Mouse (Mus musculus) macrophage (primary cell): ENCODE measurements around the gene Slc4a4. TPM values are rescaled to one million over a fixed set of nuclear protein-coding genes. Genes with fewer than 3 reads are reported as not detected.

Experiments
- H3K27ac ChIP-seq: fragments of 350-480 bp; formaldehyde crosslinking; 2 replicates; pipeline ENCODE4 v1.9.0; 2021
- H3K36me3 ChIP-seq: fragments of 350-480 bp; formaldehyde crosslinking; 2 replicates; pipeline ENCODE4 v1.9.0; 2021; ENCODE audit errors: inconsistent target
- H3K4me3 ChIP-seq: fragments of 350-480 bp; formaldehyde crosslinking; 2 replicates; pipeline ENCODE4 v1.9.0; 2021; ENCODE audit errors: inconsistent target
- H3K79me2 ChIP-seq: fragments of 350-480 bp; formaldehyde crosslinking; 2 replicates; pipeline ENCODE4 v1.9.0; 2021; ENCODE audit errors: inconsistent target
- WGBS: methylation state at CpG from one replicate; pipeline ENCODE4 v1.1.7; 2026; ENCODE audit warnings: inconsistent platforms; ENCODE audit not compliant: missing documents; 5-methylcytosine and 5-hydroxymethylcytosine counted together
- polyA plus RNA-seq: library from polyadenylated mRNA; stranded (reverse); fragments of 250-400 nt; gene quantifications from 3 replicates; pipeline ENCODE4 v1.2.4, GENCODE M21; 2018; ENCODE audit warnings: inconsistent platforms

Gene Slc4a4
- polyA plus RNA-seq, 1 experiment from 2014 or later: not detected

DNA sequence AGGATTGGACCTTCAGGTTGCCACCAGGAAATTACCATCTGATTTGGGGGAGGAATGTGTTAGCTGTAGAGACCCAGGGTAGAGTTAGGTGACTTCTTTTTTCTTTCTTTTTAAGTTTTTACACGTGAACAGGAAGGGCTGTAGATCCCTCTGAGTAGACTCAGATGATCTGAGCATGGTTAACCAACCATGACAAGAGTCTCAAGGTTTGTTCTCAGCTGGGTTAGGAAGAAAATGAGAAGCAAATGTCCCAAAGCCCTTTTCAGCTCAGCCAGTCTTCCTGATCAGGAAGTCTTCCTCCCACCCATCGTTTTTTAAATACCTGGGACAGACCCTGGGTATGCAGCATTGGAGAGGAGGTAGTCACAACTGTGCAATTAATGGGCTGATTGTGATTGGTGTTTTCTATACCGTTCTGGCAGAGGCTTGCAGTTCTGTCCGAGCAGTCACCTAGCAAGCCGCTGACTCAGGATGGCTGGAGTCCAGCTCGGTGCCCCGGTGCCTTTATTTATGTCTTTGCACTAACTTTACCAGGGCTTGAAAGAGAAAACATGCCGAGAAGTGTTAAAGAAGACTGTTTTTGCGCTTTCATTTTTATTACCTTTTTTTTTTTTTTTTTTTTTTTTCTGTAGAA lies 236.8 kb downstream of the Slc4a4 start:
- no peak overlapping the region for H3K27ac ChIP-seq
- no peaks in the 10 kb centered on the region for H3K36me3 ChIP-seq
- H3K79me2 ChIP-seq: no peaks in the 10 kb centered on the region
- H3K4me3 ChIP-seq: no peak overlapping the region
- WGBS: 81% methylated on average over 8 of the region's 9 CpGs

DNA sequence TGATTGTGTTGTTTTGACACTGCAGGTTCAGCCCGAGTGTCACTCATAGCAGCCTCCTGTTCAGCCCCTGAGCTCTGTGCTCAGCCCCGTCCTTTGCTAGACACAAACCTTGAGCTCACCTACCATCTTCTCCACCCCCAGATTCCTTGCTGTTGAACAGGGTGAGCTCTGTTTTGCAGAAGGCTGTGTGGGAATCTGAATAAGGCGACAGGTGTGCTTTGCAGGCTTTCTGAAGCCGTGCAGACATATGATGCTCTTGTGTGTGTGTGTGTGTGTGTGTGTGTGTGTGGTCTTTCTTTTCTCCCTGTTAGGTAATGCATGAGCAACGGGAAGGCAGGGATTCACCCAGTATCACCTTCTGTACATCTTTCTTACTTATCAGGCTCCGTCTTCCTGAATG lies 241.6 kb downstream of the Slc4a4 start:
- no peaks in the 10 kb centered on the region for H3K36me3 ChIP-seq
- no peak overlapping the region for H3K4me3 ChIP-seq
- WGBS: 87% methylated on average over 5 of the region's 6 CpGs
- H3K79me2 ChIP-seq: no peaks in the 10 kb centered on the region
- no peak overlapping the region for H3K27ac ChIP-seq

- 97% methylated on average over 11 of the region's 11 CpGs for WGBS
- Histone ChIP-seq H3K79me2 (no peaks in the 10 kb centered on the region), H3K36me3 (no peaks in the 10 kb centered on the region), H3K27ac (no peak overlapping the region), H3K4me3 (no peak overlapping the region)
Observed at GRCm38 (mm10) chr5:89135776-89136175, 249.2 kb downstream of the Slc4a4 start.

GRCm38 (mm10) chr5:89140070-89140469 lies 253.5 kb downstream of the Slc4a4 start:
- WGBS: 100% methylated on average over 2 of the region's 2 CpGs
- no peaks in the 10 kb centered on the region for H3K36me3 ChIP-seq
- H3K4me3 ChIP-seq: no peak overlapping the region
- no peak overlapping the region for H3K27ac ChIP-seq
- H3K79me2 ChIP-seq: no peaks in the 10 kb centered on the region

- 73% methylated on average over 2 of the region's 2 CpGs for WGBS
- Histone ChIP-seq H3K36me3 (no peaks in the 10 kb centered on the region), H3K4me3 (no peak overlapping the region), H3K27ac (no peak overlapping the region), H3K79me2 (no peaks in the 10 kb centered on the region)
Observed at GRCm38 (mm10) chr5:89141761-89142160, 255.1 kb downstream of the Slc4a4 start.

DNA sequence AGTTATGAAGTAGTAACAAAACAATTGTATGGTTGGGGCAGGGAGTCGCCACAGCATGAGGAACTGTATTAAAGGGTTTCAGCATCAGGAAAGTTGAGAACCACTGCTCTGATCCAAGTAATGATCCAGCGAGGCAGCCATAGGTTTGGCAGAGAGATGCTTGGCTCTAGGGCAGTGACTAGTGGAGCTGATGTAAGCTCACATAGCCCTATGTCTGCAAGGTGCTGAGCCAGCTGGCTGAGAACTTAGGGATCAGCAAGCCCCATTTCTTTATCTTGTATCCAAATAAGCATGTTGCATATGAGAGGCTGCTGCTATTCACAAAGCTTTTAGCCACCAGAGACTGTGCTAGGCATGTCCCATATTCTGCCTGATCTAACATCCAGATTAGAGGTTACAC lies 259.7 kb downstream of the Slc4a4 start:
- 76% methylated on average over 2 of the region's 2 CpGs for WGBS
- no peak overlapping the region for H3K4me3 ChIP-seq
- H3K36me3 ChIP-seq: no peaks in the 10 kb centered on the region

DNA sequence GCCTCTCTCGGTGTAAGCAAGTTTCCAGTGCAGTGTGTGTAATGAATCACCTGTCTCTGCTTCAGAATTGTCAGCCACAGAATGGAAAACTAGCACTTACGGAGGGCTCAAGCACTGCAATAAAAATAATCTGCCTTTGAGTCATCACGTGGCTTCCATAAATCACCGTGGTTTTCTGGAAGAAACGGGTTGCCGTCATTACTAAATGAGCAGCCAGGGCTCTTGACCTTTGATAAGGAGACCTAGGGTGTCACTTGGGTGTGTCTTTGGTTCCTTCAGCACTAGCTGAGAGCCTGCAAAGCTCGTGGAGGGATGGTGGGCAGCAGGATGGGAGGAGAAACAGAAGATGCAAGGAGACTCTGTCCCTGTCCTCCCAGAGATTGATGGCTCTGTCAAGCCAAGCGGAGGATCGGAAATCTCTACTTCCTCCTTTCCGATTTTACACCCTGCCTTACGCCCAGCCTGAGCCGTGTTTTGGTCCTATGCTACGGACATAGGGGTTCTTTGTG lies 260.7 kb downstream of the Slc4a4 start:
- Histone ChIP-seq H3K4me3 (no peak overlapping the region), H3K36me3 (no peaks in the 10 kb centered on the region), H3K79me2 (no peaks in the 10 kb centered on the region), H3K27ac (no peak overlapping the region)
- 3% methylated on average over 13 of the region's 13 CpGs for WGBS

More for the DNA sequence above, 259.7 kb downstream of the Slc4a4 start:
- Histone ChIP-seq H3K27ac (no peak overlapping the region), H3K79me2 (no peaks in the 10 kb centered on the region)

GRCm38 (mm10) chr5:89149436-89150040 lies 262.9 kb downstream of the Slc4a4 start:
- Histone ChIP-seq H3K36me3 (no peaks in the 10 kb centered on the region), H3K4me3 (no peak overlapping the region), H3K79me2 (no peaks in the 10 kb centered on the region), H3K27ac (no peak overlapping the region)
- 85% methylated on average over 2 of the region's 2 CpGs for WGBS

GRCm38 (mm10) chr5:89151076-89151475 lies 264.5 kb downstream of the Slc4a4 start:
- Histone ChIP-seq H3K36me3 (no peaks in the 10 kb centered on the region), H3K79me2 (no peaks in the 10 kb centered on the region), H3K4me3 (no peak overlapping the region), H3K27ac (no peak overlapping the region)
- WGBS: 86% methylated on average over 3 of the region's 3 CpGs

DNA sequence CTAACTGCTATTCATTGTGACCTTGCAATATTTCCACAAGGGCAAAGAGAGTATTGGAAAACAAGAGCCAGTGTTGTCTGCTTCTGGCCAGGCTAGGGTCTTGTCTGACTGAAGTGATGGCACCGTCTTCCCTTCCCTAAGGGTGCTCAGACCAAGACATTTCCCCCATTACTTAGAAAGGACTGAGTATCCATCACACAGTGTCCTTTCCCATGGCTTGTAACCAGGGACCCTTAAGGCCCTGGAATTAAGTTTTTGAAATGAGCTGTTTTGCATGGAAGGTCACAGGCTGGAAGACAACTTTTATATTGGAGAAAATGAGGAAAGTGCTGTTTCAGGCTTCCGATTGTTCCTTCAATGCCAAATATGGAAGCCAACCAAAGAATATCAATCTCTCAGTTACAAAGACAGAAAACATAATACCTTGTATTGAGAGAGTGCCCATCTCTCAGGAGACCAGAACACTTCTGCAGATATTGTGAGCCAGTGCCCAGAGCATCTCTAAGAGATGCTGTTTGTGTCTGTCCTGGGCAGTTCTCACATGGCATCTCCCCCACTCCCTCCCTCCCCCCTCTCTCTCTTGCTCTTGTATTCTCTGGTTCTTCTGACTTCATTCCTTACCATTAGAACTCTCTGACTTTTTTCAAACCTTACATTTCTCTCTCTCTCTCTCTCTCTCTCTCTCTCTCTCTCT lies 284.6 kb downstream of the Slc4a4 start:
- H3K79me2 ChIP-seq: no peaks in the 10 kb centered on the region
- no peak overlapping the region for H3K4me3 ChIP-seq
- 97% methylated on average over 2 of the region's 2 CpGs for whole genome bisulfite sequencing
- H3K27ac ChIP-seq: no peak overlapping the region
- no peaks in the 10 kb centered on the region for H3K36me3 ChIP-seq

GRCm38 (mm10) chr5:89190063-89190462 lies 303.4 kb downstream of the Slc4a4 start:
- Histone ChIP-seq H3K79me2 (no peaks in the 10 kb centered on the region), H3K27ac (no peak overlapping the region), H3K4me3 (no peak overlapping the region), H3K36me3 (no peaks in the 10 kb centered on the region)
- WGBS: 87% methylated on average over 3 of the region's 3 CpGs

- no peak overlapping the region for H3K27ac ChIP-seq
- no peaks in the 10 kb centered on the region for H3K79me2 ChIP-seq
- 96% methylated on average over 3 of the region's 3 CpGs for WGBS
- H3K4me3 ChIP-seq: no peak overlapping the region
- H3K36me3 ChIP-seq: no peaks in the 10 kb centered on the region
Observed at GRCm38 (mm10) chr5:89194654-89195053, 308.0 kb downstream of the Slc4a4 start.

- Histone ChIP-seq H3K4me3 (no peak overlapping the region), H3K27ac (no peak overlapping the region), H3K36me3 (no peaks in the 10 kb centered on the region), H3K79me2 (no peaks in the 10 kb centered on the region)
- WGBS: 5% methylated on average over 2 of the region's 2 CpGs
Observed at GRCm38 (mm10) chr5:89198501-89198900, 311.9 kb downstream of the Slc4a4 start.

DNA sequence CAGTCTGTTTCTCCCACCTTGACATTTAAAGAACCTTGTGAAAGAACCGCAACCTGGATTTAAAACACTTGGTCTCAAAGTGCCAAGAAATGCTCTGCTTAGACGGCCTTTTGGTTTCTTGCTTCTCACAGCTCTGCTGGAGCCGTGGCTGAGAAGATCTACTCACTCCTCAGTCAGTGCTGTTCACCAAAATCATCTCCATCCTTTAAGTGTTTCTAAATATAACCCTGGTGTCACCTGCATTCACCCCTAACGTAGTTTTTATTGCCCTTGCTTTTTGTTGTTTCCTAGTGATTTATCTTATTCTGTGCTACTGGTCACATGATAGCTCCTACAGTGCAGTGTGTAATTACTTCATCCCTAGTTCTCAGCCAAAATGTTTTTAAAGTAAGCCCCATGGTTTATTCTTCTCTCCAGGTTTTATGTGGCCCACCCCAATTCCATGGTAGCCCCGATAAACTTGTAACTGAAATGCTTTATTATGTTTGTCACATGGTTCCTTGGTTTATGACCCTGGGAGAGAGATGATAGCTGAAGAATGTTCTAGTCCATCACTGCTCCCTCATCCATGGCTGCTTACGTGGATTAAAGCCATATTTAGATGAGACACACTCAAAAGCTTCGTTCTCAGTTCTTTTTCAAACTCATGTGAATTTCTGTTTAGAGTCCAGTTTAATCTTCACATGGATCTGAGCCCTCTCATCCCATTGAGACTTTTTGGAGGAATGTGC lies 323.5 kb downstream of the Slc4a4 start:
- Histone ChIP-seq H3K79me2 (no peaks in the 10 kb centered on the region), H3K27ac (no peak overlapping the region), H3K36me3 (no peaks in the 10 kb centered on the region), H3K4me3 (no peak overlapping the region)
- 87% methylated on average over 7 of the region's 7 CpGs for WGBS

DNA sequence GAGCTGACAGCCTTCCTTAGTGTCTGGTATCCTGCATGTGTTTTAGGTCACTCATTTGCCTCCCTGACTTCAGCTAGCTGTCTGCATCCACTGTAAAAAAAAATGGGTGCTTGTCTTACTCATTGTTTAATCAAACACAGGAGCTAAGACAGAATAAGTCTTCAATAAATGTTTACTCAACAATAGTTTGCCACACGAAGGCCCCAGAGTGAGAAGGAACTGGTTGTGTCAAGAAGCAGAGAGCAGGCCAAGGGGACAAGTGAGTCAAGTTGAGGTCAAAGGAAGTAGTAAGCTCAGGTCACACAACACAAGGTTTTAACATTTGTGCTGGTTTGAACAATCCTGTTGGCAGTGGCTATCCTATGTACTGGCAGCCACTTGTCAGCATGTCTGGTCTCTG lies 324.4 kb downstream of the Slc4a4 start:
- WGBS: 90% methylated on average over 1 of the region's 1 CpGs
- Histone ChIP-seq H3K36me3 (no peaks in the 10 kb centered on the region), H3K79me2 (no peaks in the 10 kb centered on the region), H3K4me3 (no peak overlapping the region), H3K27ac (no peak overlapping the region)
